Mouse (Mus musculus) MEL (cell line): ENCODE measurements around the gene Phykpl. TPM values are rescaled to one million over a fixed set of nuclear protein-coding genes. Genes with fewer than 3 reads are reported as not detected.
A peak's percentile ranks its signal among the peaks of the same experiment; 100 is the strongest.

Experiments
- DNase-seq: peaks from one replicate; pipeline ENCODE4 v3.0.0; 2011; ENCODE audit warnings: low read depth, low spot score
- H3K27ac ChIP-seq: 2 replicates; pipeline ENCODE4 v1.5.1; 2012; ENCODE audit warnings: low read depth, mild to moderate bottlenecking, control low read depth, low read length, moderate library complexity; ENCODE audit not compliant: control insufficient read depth
- H3K27me3 ChIP-seq, 2 experiments: fragments of 150-350 bp in 1 of 2; sonication (generic) in 1 of 2; 2 replicates each; pipeline ENCODE4 v1.6.1; 2012; ENCODE audit warnings: low read length in 2 of 2, mild to moderate bottlenecking in 2 of 2, improper control_type of control experiment in 1 of 2, moderate library complexity in 1 of 2; ENCODE audit not compliant: insufficient read depth in 2 of 2, control insufficient read depth in 1 of 2
- H3K36me3 ChIP-seq, 2 experiments: 2 replicates each; pipeline ENCODE4 v1.6.1; 2012 to 2014; ENCODE audit warnings: low read length in 2 of 2, improper control_type of control experiment in 1 of 2, inconsistent platforms in 1 of 2, mild to moderate bottlenecking in 1 of 2; ENCODE audit not compliant: insufficient read depth in 2 of 2, control insufficient read depth in 1 of 2
- H3K4me1 ChIP-seq, 2 experiments: fragments of 150-350 bp in 1 of 2; sonication (generic) in 1 of 2; 2 replicates each; pipeline ENCODE4 v1.6.1; 2012; ENCODE audit warnings: low read length in 2 of 2, improper control_type of control experiment in 1 of 2, mild to moderate bottlenecking in 1 of 2; ENCODE audit not compliant: insufficient read depth in 2 of 2, control insufficient read depth in 1 of 2
- H3K4me3 ChIP-seq, 2 experiments: fragments of 150-350 bp in 1 of 2; sonication (generic) in 1 of 2; 2 replicates each; pipeline ENCODE4 v1.5.1; 2012; ENCODE audit warnings: low read depth in 2 of 2, low read length in 2 of 2, mild to moderate bottlenecking in 2 of 2, moderate library complexity in 2 of 2, control low read depth in 1 of 2, improper control_type of control experiment in 1 of 2; ENCODE audit not compliant: control insufficient read depth in 1 of 2, insufficient read depth in 1 of 2
- H3K79me2 ChIP-seq: 2 replicates; pipeline ENCODE4 v1.6.1; 2012; ENCODE audit warnings: mild to moderate bottlenecking, low read length, moderate library complexity; ENCODE audit not compliant: control insufficient read depth, poor library complexity, insufficient read depth
- H3K9ac ChIP-seq: 2 replicates; pipeline ENCODE4 v1.6.1; 2012; ENCODE audit warnings: low read depth, mild to moderate bottlenecking, control low read depth, low read length, moderate library complexity; ENCODE audit not compliant: control insufficient read depth, poor library complexity, severe bottlenecking
- H3K9me3 ChIP-seq: fragments of 150-350 bp; sonication (generic); replicated peaks from 2 replicates; pipeline ENCODE4 v1.6.1; 2012; ENCODE audit warnings: mild to moderate bottlenecking, low read length, improper control_type of control experiment, moderate library complexity; ENCODE audit not compliant: insufficient read depth
- BHLHE40 ChIP-seq: IDR thresholded peaks from 2 replicates; pipeline ENCODE4 v1.6.1; 2012; ENCODE audit warnings: low read depth, mild to moderate bottlenecking, inconsistent platforms, low read length, improper control_type of control experiment, borderline replicate concordance
- CTCF ChIP-seq, 3 experiments: IDR thresholded peaks in 2 of 3; conservative IDR thresholded peaks in 1 of 3; 2 replicates each; pipeline ENCODE4 v1.5.1; 2011 to 2012; ENCODE audit warnings: low read length in 3 of 3, low read depth in 2 of 3, mild to moderate bottlenecking in 2 of 3, improper control_type of control experiment in 1 of 3, inconsistent platforms in 1 of 3, mixed read lengths in 1 of 3, moderate library complexity in 1 of 3; ENCODE audit not compliant: control insufficient read depth in 1 of 3, insufficient read depth in 1 of 3, poor library complexity in 1 of 3, severe bottlenecking in 1 of 3
- EP300 ChIP-seq, 2 experiments: IDR thresholded peaks; 2 replicates each; pipeline ENCODE4 v1.6.1; 2011; ENCODE audit warnings: improper control_type of control experiment in 2 of 2, low read length in 2 of 2, low read depth in 1 of 2, mild to moderate bottlenecking in 1 of 2
- ETS1 ChIP-seq: IDR thresholded peaks from 2 replicates; pipeline ENCODE4 v1.6.1; 2012; ENCODE audit warnings: low read depth, mild to moderate bottlenecking, inconsistent platforms, low read length, improper control_type of control experiment, moderate library complexity
- MAFK ChIP-seq: IDR thresholded peaks from 2 replicates; pipeline ENCODE4 v1.6.1; 2011; ENCODE audit warnings: low read depth, mild to moderate bottlenecking, low read length, improper control_type of control experiment, borderline replicate concordance
- MEF2A ChIP-seq: IDR thresholded peaks from 2 replicates; pipeline ENCODE4 v1.6.1; 2014; ENCODE audit warnings: low read depth, mild to moderate bottlenecking, inconsistent platforms, low read length, improper control_type of control experiment; ENCODE audit not compliant: poor library complexity, insufficient replicate concordance, severe bottlenecking; ENCODE audit errors: extremely low read depth
- MYB ChIP-seq: IDR thresholded peaks from 2 replicates; pipeline ENCODE4 v1.6.1; 2011; ENCODE audit warnings: mild to moderate bottlenecking, low read depth, low read length, improper control_type of control experiment
- MYC ChIP-seq: IDR thresholded peaks from 2 replicates; pipeline ENCODE4 v1.6.1; 2011; ENCODE audit warnings: low read depth, mild to moderate bottlenecking, low read length, improper control_type of control experiment, moderate library complexity
- NELFE ChIP-seq: IDR thresholded peaks from 2 replicates; pipeline ENCODE4 v1.6.1; 2011; ENCODE audit warnings: low read depth, low read length, improper control_type of control experiment
- POLR2A ChIP-seq, 2 experiments: IDR thresholded peaks; 2 replicates each; pipeline ENCODE4 v1.6.1; 2011 to 2012; ENCODE audit warnings: low read length in 2 of 2, mild to moderate bottlenecking in 2 of 2, control low read depth in 1 of 2, improper control_type of control experiment in 1 of 2, low read depth in 1 of 2, moderate library complexity in 1 of 2; ENCODE audit not compliant: control insufficient read depth in 1 of 2, insufficient read depth in 1 of 2, poor library complexity in 1 of 2
- POLR2AphosphoS2 ChIP-seq: IDR thresholded peaks from 2 replicates; pipeline ENCODE4 v1.6.1; 2011; ENCODE audit warnings: low read length, improper control_type of control experiment
- TBP ChIP-seq: IDR thresholded peaks from 2 replicates; pipeline ENCODE4 v1.8.0; 2011; ENCODE audit warnings: low read depth, low read length, improper control_type of control experiment
- UBTF ChIP-seq: IDR thresholded peaks from 2 replicates; pipeline ENCODE4 v1.6.1; 2012; ENCODE audit warnings: low read depth, mild to moderate bottlenecking, inconsistent platforms, low read length, improper control_type of control experiment, moderate library complexity, borderline replicate concordance; ENCODE audit not compliant: insufficient read depth
- USF1 ChIP-seq: IDR thresholded peaks from 2 replicates; pipeline ENCODE4 v1.6.1; 2014; ENCODE audit warnings: low read depth, mild to moderate bottlenecking, inconsistent platforms, low read length, improper control_type of control experiment, moderate library complexity
- USF2 ChIP-seq, 2 experiments: IDR thresholded peaks; 2 replicates each; pipeline ENCODE4 v1.6.1; 2011 to 2012; ENCODE audit warnings: improper control_type of control experiment in 2 of 2, low read length in 2 of 2, borderline replicate concordance in 1 of 2, inconsistent platforms in 1 of 2, low read depth in 1 of 2, mild to moderate bottlenecking in 1 of 2; ENCODE audit not compliant: insufficient read depth in 1 of 2
- ZNF384 ChIP-seq: IDR thresholded peaks from 2 replicates; pipeline ENCODE4 v1.6.1; 2012; ENCODE audit warnings: low read depth, mild to moderate bottlenecking, inconsistent platforms, low read length, improper control_type of control experiment
- polyA plus RNA-seq, 2 experiments: library from polyadenylated mRNA; stranded (reverse) in 1 of 2; unstranded in 1 of 2; fragments of >175 nt in 1 of 2; fragments of >200 nt in 1 of 2; gene quantifications; 2 replicates each; pipeline versions ENCODE4 v1.2.1 to v1.2.4; 2012; ENCODE audit warnings: low replicate concordance in 2 of 2, low read depth in 1 of 2; ENCODE audit not compliant: insufficient read length in 2 of 2, insufficient read depth in 1 of 2, missing spikeins in 1 of 2
- total RNA-seq: library from RNA; depleted of rRNA; stranded (reverse); fragments of 300-350 nt; gene quantifications from 2 replicates; pipeline ENCODE4 v1.2.3, GENCODE M21; 2012

Phykpl gene
- total and polyA plus RNA-seq, 3 experiments: 22.7 to 23.0 TPM; not detected in 1

DNA sequence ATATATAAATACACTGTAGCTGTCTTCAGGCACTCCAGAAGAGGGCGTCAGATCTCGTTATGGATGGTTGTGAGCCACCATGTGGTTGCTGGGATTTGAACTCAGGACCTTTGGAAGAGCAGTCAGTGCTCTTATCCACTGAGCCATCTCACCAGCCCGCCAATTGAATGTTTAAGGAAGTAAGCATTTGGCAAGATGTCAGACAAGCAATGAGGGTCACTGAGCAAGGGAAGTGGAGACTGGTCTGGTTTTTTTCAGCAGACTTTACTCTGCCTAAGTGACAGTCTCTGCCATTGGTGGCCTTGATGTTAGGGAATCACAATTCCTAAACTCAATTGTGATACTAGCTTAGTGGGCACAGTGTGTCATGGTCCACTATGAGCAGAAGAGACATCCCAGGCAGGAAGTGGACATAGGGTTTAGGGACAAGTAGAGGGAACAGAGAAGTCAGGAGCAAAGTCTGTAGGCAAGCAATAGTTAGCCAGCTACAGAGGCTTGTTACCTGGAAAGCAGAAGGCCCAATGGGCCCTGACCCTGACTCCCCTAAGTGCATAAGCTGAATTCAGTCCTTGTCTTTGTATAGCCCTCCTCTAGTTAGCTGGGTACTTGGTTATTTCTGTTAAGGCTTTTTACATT, 10.3 kb downstream of the Phykpl start (continued):
- TF ChIP-seq CTCF (IDR thresholded peaks at IDR 0.05 in 2 of 3, conservative IDR thresholded peaks at IDR 0.05 in 1 of 3; ENCODE audit: control insufficient read depth in 1 of 3, insufficient read depth in 1 of 3, low read depth in 2 of 3, low read length in 3 of 3, poor library complexity in 1 of 3, severe bottlenecking in 1 of 3): no peak
- no peak for TF ChIP-seq EP300 (IDR thresholded peaks at IDR 0.05; ENCODE audit: low read depth in 1 of 2, low read length in 2 of 2)
- TF ChIP-seq POLR2AphosphoS2: no peak

- no peaks in the 10 kb centered on the region for H3K27me3 ChIP-seq
- H3K4me1 ChIP-seq: peaks cover 2 to 3% of the 10 kb centered on the region in 2 experiments; a peak in 2 of 4 replicates
- DNase-seq: peak; percentile 62
- H3K36me3 ChIP-seq: peaks cover 34 to 43% of the 10 kb centered on the region in 2 experiments
- no peak overlapping the region for H3K4me3 ChIP-seq
- no peak overlapping the region for H3K9ac ChIP-seq
- TF ChIP-seq UBTF: no peak
- 0 out of 2 replicates have a peak, but pooled peaks have one; percentile 5 for TF ChIP-seq ETS1
- TF ChIP-seq TBP: no peak
- 0 out of 2 replicates have a peak, but pooled peaks have one; percentile 28 for TF ChIP-seq BHLHE40
- no peak for TF ChIP-seq MAFK
- no peak for TF ChIP-seq MEF2A
- no peak; the same call in 1 of the 2 replicates for TF ChIP-seq NELFE
- TF ChIP-seq USF1: peak; percentile 39; the same call in 1 of the 2 replicates
- TF ChIP-seq CTCF (IDR thresholded peaks at IDR 0.05 in 2 of 3, conservative IDR thresholded peaks at IDR 0.05 in 1 of 3; ENCODE audit: control insufficient read depth in 1 of 3, insufficient read depth in 1 of 3, low read depth in 2 of 3, low read length in 3 of 3, poor library complexity in 1 of 3, severe bottlenecking in 1 of 3): no peak
- TF ChIP-seq USF2 (IDR thresholded peaks at IDR 0.05; ENCODE audit: borderline replicate concordance in 1 of 2, insufficient read depth in 1 of 2, low read depth in 1 of 2, low read length in 2 of 2): 0 out of 4 replicates have a peak, but pooled peaks of 1 of the 2 experiments have one; percentile 27
- TF ChIP-seq POLR2A (IDR thresholded peaks at IDR 0.05; ENCODE audit: control insufficient read depth in 1 of 2, insufficient read depth in 1 of 2, low read depth in 1 of 2, low read length in 2 of 2, poor library complexity in 1 of 2): peak in 1 of 2 experiments; percentile 15; a peak in 1 of 4 replicates
- no peak for TF ChIP-seq MYC
- no peak for TF ChIP-seq ZNF384
- peak; percentile 32; the same call in 1 of the 2 replicates for TF ChIP-seq MYB
- TF ChIP-seq EP300 (IDR thresholded peaks at IDR 0.05; ENCODE audit: low read depth in 1 of 2, low read length in 2 of 2): no peak
- TF ChIP-seq POLR2AphosphoS2: peak; percentile 21
- TF ChIP-seq, all 39 proteins: peak for 7
- 0 out of 2 replicates have a peak overlapping the region, but pooled peaks have one; percentile 9 for H3K27ac ChIP-seq
- H3K79me2 ChIP-seq: no peaks in the 10 kb centered on the region; the same call in 1 of the 2 replicates
- no peaks in the 10 kb centered on the region for H3K9me3 ChIP-seq
Measured at GRCm38 (mm10) chr11:51595459-51596083, 11.0 kb downstream of the Phykpl start.
